Mouse (Mus musculus) MN1 (cell line): ENCODE measurements around the gene Gm11634.
"Not testable (repeated sequence)": the region's sequence is repeated elsewhere in the genome, so short reads cannot be mapped to it uniquely, and the experiment has no call there.

Experiments used
- DNase-seq: peaks from one replicate; pipeline ENCODE4 v3.0.0-alpha.2; 2016; ENCODE audit warnings: low spot score

The Gm11634 gene

DNA sequence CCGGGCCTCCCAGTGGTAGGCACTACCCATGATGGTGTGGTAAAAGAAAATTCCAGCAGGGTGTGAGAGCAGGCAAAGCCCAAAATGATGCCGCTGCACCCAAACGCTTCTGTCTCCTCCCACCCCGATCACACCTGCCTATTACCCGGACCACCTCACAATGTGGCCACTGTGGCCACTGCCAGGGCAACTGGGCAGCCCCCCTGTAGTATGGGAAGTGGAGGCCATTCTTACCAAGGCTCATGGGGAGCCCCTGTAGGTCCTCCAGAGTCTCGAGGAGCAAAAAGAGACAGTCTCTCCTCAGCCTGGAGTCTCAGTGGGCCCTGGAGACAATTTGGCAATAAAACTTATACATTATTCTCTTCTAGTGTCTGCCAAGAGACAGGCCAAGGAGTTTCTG is at the start of gene Gm11634:
Gene Gm11634 (minus strand): TSS at position 101 of the 400 bp plus-strand sequence.
- no peak for DNase-seq

DNA sequence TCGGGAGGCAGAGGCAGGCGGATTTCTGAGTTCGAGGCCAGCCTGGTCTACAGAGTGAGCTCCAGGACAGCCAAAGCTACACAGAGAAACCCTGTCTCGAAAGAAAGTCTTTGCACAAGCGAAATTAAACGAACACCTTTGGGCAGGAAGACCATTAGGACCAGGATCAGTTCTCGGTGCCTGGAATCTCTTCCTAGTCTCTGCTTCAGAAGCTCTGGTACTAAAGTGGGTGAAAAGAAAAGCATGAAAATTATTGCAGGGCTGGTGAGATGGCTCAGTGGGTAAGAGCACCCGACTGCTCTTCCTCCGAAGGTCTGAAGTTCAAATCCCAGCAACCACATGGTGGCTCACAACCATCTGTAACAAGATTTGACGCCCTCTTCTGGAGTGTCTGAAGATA is 48.0 kb upstream of the Gm11634 start:
- not testable (repeated sequence) for DNase-seq

DNA sequence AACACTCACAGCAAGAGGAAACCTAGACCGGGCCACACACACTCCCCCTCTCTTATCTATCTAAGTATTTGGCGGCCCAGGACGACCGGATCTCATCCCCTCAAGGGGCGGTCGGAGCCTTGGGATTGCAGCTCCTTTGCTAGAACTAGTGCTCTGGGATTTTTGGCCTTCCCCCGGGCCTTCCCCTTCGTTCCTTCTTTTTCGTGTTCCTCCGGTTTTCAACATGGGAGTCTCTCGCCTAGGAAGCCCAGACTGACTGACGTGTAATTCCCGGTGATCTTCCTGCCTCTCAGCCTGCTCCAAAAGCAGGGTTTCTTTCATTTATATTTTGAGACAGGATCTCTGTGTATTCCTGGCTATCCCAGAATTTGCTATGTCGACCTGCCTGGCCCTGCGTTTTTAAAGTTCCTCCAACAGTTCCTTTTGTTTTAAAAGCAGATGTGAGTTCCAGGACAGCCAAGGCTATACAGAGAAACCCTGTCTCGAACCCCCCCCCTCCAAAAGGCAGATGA is 47.3 kb upstream of the Gm11634 start:
- DNase-seq, result peak; percentile 29

DNA sequence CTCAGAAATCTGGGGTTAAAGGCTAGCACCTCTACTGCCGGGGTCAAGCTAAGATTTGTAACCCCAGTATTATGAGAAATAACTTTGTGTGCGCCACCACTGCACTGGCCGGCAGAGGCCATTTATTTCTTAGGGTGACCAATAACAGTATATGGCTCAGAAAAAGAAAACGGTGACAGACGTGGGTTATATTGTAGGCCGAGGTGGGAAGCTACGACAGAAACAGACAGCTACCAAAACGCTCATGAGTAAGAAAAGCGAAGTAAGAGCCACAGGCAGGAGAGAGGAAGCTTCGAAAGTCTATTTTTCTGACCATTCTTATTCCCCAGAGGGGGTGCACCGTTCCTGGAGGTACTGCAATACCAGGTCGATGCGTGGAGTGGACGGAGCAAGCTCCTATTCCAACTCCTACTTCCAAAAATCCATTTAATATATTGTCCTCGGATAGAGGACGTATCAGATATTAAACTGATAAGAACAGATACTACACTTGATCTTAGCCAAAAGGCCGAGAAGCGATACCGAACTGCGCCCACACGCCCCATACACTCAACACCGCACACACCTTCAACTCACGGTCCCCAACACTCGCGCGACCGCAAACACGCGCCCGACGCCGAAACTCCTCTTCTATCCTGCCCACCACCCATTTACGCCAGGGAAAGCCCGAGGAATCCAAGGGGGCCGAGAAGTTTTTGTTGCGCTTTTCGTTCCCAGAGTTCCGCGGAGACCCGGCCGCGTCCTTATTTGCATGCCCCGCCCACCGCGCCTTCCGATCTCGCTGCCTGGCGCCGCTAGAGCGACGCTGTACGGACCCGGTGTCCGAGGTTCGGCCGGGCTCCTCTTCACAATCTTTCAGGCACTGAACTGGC is 46.6 kb upstream of the Gm11634 start:
- DNase-seq, result not testable (repeated sequence)

DNA sequence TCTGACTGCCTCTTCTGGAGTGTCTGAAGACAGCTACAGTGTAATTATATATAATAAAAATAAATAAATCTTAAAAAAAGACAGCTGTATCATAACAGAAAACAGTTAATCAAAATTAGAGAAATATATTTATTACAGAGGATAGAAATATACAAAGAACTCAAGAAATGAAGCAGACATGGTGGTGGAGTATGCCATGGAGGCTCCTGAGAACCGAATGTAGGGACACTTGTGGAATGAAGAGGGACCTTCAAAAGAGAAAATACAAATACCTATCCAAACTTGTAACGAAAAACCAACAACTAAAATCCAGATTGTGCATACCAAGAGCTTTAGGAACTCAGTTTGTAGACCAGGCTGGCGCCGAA is 46.0 kb upstream of the Gm11634 start:
- DNase-seq, result peak; percentile 81

DNA sequence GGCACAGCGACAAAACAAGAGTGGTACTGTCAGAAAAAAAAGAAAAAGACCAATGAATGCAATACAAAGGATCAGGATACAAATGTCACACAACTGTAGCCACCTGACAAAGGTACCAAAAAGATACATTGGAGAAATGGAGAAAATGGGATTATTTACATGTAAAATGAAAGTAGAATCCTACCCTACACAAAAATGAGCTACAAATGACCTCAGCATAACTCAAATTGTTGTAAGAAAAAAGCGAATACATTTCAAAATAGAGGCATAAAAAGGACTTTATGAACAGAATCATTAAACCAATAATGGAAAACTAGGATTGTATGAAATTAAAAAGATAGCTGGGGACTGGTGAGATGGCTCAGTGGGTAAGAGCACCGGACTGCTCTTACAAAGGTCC is 45.5 kb upstream of the Gm11634 start:
- DNase-seq, result peak; percentile 53

DNA sequence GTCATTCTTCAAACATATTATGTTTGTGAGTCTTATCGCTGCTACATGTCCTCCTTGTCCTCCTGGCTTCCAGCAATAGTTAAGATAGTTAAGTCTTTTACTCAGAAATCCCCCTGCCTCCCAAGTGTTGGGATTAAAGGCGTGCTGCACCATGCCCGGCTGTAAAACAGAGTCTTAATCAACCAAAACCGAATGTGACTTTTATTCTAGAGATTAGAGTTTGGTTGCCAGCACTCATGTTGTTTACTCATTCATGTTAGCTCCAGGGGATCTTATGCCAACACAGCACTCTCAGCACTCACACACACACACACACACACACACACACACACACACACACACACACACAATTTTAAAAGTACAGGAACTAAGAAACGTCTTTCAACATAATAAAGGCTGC is 43.9 kb upstream of the Gm11634 start:
- no peak for DNase-seq

DNA sequence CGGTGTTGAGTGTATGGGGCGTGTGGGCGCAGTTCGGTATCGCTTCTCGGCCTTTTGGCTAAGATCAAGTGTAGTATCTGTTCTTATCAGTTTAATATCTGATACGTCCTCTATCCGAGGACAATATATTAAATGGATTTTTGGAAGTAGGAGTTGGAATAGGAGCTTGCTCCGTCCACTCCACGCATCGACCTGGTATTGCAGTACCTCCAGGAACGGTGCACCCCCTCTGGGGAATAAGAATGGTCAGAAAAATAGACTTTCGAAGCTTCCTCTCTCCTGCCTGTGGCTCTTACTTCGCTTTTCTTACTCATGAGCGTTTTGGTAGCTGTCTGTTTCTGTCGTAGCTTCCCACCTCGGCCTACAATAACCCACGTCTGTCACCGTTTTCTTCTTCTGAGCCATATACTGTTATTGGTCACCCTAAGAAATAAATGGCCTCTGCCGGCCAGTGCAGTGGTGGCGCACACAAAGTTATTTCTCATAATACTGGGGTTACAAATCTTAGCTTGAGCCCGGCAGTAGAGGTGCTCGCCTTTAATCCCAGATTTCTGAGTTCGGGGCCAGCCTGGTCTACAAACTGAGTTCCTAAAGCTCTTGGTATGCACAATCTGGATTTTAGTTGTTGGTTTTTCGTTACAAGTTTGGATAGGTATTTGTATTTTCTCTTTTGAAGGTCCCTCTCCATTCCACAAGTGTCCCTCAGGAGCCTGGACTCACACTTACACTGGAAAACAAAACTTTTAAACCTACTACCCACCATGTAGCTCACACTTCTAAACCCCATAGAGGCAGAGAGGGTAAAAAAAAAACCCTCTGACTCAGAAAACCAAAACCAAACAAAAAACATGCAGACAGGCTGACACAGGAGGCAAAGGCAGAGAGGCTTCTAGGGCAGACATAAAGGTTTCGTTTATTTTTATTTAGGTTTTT is 42.9 kb upstream of the Gm11634 start:
- DNase-seq, result peak; percentile 95

DNA sequence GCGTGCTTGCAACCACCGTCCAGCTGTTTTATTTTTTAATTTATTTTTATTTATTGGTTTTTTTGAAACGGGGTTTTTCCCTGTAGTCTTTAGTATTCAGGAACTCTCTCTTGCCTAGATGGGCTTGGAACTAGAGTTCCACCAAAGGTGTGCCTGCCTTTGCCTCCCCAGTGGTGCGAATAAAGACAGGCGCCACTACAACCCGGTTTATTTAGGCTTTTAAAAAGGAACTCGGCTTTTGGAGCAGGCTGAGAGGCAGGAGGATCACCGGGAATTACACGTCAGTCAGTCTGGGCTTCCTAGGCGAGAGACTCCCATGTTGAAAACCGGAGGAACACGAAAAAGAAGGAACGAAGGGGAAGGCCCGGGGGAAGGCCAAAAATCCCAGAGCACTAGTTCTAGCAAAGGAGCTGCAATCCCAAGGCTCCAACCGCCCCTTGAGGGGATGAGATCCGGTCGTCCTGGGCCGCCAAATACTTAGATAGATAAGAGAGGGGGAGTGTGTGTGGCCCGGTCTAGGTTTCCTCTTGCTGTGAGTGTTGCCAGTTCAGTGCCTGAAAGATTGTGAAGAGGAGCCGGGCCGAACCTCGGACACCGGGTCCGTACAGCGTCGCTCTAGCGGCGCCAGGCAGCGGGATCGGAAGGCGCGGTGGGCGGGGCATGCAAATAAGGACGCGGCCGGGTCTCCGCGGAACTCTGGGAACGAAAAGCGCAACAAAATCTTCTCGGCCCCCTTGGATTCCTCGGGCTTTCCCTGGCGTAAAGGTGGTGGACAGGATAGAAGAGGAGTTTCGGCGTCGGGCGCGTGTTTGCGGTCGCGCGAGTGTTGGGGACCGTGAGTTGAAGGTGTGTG is 42.0 kb upstream of the Gm11634 start:
- DNase-seq, result peak; percentile 88

DNA sequence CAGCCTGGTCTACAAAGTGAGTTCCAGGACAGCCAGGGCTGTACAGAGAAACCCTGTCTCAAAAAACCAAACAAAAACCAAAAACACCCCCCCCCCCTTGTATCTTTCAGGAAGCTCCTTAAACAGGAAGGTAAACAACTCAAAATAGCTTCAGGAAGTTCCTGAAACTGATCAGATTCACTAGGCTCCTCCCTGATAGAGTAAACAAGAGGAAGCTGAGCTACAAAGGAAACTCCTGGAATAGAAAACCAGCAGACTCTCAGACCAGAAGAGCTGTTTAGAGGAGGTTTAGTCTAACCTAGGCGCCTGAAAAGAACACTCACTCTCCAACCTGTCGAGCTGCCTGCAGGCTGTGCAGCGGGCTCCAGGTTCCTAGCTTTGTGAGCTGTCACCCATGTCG is 40.7 kb upstream of the Gm11634 start:
- DNase-seq, result no peak

DNA sequence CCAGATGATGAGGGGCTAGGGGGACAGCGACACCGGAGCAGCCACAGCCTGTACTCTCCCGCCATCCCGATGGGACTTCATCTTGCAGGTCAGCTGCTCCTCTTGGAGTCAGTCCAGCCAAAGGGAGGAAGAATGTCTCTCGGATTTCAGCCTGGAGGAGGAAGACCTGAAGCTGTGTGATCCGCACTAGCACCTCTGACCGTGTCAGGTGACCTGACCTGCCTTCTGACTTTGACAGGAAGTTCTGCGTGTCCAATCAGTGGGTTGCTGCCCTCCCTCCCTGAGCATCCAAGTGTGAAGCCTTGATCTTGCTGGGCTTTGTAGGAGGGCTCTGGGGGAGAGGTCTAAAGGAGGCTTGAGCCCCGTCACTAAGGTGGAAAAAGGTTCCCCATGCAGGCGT is 36.6 kb upstream of the Gm11634 start:
- no peak for DNase-seq

DNA sequence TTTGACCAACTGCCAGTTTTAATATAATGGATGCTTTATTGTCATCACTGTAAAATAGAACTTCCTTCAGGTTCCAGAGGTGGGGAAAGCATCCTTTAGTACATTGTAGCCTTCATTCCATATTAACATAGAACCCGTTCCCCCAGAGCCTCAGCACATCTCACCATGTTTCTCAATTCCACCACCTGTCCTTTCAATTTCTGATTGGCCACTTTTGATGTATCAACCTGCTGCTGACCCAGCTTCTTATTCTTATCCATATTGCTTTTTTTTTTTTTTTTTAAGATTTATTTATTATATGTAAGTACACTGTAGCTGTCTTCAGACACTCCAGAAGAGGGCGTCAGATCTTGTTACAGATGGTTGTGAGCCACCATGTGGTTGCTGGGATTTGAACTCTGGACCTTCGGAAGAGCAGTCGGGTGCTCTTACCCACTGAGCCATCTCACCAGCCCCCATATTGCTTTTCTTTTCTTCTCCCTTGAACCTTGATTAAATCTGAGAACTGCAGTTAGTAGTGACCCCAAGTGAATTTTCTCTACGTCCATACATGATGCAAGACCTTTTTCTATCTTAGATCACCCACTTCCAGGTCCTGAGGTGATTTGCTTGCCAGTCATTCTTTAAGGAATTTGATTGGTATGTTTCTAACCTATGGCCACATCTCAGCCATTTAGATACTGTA is 29.8 kb upstream of the Gm11634 start:
- DNase-seq, result peak; percentile 16

DNA sequence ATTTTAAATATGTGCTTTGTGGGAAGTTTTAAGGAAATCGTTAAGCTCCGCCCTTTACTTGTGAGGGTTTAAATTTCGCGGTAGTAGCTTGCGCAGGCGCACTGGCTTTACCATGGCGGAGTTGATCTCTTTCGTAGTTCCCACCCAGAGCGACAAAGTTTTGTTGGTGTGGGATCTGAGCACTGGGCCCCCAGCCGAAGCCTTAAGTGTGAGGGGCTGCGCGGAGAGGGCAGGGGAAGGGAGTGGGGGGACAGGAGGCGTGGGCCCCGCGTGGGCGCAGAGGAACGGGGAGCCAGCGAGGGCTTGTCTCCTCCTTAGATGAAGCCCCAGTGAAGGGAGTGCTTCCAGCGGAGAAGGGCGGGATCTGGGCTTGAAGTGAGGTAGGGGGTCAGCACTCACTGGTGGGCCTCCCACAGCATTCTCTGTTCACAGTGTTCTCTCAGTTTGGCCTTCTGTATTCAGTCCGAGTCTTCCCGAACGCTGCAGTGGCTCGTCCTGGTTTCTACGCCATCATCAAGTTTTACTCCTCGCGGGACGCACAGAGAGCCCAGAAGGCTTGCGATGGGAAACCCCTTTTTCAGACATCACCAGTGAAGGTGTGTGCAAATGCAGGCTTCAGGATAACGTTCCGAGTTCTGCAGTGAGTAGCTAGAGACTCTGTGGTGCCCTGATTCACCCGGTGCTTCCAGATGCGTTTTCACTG is 29.0 kb upstream of the Gm11634 start:
- DNase-seq, result peak; percentile 90

DNA sequence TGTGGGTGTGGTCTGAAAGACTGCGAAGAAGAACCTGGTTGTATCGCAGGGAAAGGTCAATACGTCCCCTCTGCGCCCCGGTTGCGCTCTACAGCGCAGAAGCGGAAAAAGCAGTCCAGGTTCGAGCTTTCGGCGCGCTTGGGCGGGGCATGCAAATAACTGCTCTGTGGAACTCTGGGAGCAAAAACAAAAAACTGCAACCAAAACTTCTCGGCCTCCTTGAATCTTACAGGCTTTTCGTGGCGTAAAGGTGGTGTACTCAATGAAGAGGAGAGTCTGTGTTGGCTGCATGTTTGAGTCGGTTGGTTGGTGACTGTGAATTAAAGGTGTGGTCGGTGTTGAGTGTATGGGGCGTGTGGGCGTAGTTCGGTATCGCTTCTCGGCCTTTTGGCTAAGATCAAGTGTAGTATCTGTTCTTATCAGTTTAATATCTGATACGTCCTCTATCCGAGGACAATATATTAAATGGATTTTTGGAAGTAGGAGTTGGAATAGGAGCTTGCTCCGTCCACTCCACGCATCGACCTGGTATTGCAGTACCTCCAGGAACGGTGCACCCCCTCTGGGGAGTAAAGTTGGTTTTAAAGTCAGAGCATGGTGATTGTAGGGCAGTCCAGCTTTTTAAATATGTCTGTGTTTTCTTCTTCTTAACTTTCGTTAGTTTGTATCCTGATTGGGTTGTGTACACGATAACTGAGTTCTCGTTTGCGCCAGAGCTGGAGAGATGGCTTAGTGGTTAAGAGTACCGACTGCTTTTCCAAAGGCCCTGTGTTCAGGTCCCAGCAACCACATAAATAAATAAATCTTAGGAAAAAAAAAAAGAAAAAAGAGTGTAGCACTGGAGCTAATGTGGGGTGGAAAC is 28.2 kb upstream of the Gm11634 start, which contains the start of gene Rdm1:
Gene Rdm1 (plus strand): TSS at position 201 of the 862 bp plus-strand sequence.
- DNase-seq, result peak; percentile 92

DNA sequence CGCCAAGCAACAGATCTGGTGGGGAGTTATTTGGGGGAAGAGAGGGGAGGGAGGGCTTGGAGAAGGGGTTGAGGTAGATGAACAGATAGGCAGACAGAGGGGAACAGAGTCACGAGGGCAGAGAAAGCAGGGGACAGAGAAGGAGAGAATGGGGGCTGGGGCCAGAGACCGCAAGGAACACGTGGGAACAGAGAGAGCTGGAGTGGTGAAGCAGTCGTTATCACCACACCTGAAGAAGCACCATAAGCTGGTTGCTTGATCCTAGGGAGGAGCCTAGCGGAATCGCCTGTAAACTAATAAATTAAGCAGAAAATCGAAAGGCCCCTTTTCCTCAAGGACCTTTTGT is 27.6 kb upstream of the Gm11634 start:
- DNase-seq, result no peak

DNA sequence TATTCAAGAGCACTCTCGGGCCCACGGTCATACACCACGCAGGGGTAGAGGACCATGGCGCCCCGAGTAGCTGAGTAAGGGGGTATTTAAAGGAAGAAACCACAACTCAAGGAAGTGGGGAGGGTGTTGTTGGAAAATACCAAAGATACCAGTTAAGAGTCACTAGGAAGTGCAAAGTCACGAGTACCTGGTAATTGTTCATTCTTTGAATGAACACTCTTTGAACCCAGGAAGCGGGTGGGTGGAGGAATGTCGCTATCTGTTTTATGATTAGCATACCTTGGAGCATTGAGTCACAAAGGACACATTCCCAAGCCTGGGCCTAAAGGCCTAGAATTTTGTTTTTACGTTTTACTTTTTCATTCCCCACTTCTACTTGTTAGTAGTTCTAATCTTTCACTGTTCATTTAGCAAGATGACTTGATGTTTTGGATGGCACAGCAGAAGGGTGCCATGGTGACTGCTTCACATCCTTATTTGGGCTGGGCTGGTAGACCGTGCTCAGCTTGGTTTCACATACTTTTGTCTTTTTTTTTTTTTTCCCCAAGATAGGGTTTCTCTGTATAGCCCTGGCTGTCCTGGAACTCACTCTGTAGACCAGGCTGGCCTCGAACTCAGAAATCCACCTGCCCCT is 21.1 kb upstream of the Gm11634 start:
- DNase-seq, result not testable (repeated sequence)

DNA sequence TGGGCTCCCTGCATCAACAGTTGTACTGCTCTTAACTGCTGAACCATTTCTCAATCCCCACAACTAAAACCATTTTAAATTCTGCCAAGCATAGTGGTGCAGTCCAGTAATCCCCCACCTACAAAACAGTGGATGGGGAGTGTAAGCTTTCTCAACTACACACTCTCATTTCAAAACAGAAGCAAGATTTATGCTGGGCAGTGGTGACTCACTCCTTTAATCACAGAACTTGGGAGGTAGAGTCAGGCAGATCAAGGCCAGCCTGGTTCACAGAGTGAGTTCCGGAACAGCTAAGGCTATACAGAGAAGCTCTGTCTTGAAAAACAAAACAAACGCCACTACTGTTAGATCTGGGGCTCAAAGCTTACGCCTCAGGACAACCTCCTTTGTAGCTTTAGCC is 19.5 kb upstream of the Gm11634 start:
- DNase-seq, result no peak

DNA sequence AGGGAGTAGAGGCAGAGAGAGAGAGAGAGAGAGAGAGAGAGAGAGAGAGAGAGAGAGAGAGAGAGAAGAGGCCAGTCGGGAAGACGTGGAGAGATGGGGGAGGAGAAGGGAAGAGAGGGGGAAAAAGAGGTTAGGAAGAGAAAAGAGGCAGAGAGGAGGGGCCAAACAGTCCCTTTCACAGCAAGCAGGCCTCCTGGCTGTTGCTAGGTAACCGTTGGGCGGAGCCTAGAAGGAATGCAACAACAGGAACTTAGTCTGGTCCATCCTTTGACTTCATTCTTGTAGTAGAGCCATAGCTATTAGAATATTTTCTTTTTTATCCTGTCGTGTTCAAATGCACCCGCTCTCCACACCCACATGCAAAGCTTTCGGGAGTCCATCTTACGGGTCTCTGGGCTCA is 18.8 kb upstream of the Gm11634 start:
- DNase-seq, result no peak
